Mouse (Mus musculus): ENCODE measurements around the gene Ubl7. TPM values are rescaled to one million over a fixed set of nuclear protein-coding genes. Genes with fewer than 3 reads are reported as not detected.

Ubl7 gene
- polyA plus RNA-seq, 1 experiment from 2014 or later, result 111 TPM

DNA sequence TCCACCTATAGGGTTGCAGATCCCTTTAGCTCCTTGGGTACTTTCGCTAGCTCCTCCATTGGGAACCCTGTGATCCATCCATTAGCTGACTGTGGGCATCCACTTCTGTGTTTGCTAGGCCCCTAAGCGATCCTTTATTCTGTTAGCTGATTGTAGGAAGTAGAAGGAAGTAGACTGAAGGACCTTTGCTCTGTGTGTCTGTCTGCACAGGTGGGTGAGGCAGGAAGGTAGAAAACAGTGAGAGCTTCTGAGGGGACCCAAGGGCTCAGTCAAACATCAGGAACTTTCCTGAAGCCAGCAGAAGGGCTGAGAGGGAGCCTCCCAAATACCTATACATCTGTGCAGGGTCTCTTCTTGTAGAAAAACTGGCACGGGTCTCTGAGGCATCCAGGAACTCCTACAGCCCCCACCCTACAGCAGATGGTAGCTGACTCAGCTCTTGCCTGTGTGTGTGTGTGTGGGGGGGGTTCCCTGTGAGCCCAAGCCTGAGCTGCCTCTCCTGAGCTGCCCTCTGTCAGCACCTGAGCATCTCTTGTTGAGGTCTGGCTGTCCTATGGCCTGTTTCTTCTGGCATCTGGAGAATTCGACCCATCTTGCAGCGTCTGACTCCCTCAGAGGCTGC lies 64.5 kb downstream of the Ubl7 start:
- Histone ChIP-seq H3K27me3 (ENCODE audit: low read depth, poor library complexity, severe bottlenecking) (no peaks in the 10 kb centered on the region), H3K36me3 (no peaks in the 10 kb centered on the region), H3K9me3 (replicated peaks) (0 out of 2 replicates have a peak, but pooled peaks cover 3% of the 10 kb centered on the region), H3K4me1 (peaks cover 15% of the 10 kb centered on the region; the same call in 1 of the 2 replicates), H3K4me3 (no peak overlapping the region), H3K27ac (replicated peaks) (no peak overlapping the region)
- 87% methylated on average over 5 of the region's 5 CpGs for WGBS
- DNase-seq (ENCODE audit: low spot score), result no peak

DNA sequence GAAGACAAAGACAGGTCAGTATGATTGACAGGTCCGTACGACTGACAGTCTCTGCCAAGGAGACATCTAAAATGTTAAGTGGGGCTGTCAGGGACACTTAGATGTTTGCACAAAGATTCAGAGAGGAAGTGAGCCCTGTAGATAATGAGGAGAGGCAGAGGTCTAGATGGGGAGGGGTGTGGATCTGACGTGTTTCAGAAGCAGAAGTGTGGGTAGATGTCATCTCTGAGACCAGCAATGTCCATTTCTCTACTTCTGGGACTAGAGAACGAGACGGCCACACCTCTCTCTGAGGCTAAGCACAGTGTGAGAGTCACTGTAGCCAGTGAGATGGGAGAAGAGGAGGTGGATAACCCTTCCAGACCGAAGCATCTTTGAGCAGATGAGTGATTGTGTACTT lies 67.2 kb downstream of the Ubl7 start:
- Histone ChIP-seq H3K9me3 (replicated peaks) (0 out of 2 replicates have a peak, but pooled peaks cover 3% of the 10 kb centered on the region), H3K27me3 (ENCODE audit: low read depth, poor library complexity, severe bottlenecking) (no peaks in the 10 kb centered on the region), H3K36me3 (no peaks in the 10 kb centered on the region), H3K4me3 (no peak overlapping the region), H3K4me1 (0 out of 2 replicates have a peak, but pooled peaks cover 2% of the 10 kb centered on the region), H3K27ac (replicated peaks) (no peak overlapping the region)
- 87% methylated on average over 6 of the region's 6 CpGs for WGBS
- no peak for DNase-seq (ENCODE audit: low spot score)

DNA sequence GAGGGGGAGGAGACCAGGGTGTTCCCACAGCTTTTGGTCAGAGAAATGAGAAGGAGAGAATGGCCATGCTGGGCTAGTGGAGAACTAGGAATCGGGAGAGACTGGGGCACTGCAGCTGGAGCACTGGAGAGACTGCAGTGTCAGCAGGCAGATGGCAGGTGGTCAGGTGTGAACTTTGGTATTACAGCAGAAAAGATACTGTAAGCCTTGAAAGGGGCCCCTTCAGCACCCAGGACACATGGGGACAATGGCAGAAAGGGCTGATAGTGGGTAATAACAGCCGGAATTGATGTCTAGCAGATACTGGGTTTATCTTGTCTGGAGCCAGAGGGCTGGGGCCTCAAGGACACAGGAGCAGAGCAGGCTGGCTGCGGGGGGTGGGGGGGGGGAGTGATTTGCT lies 68.1 kb downstream of the Ubl7 start:
- no peak overlapping the region for H3K27ac ChIP-seq (replicated peaks)
- H3K4me3 ChIP-seq, result no peak overlapping the region
- no peaks in the 10 kb centered on the region for H3K27me3 ChIP-seq (ENCODE audit: low read depth, poor library complexity, severe bottlenecking)
- H3K9me3 ChIP-seq (replicated peaks), result 0 out of 2 replicates have a peak, but pooled peaks cover 3% of the 10 kb centered on the region
- DNase-seq (ENCODE audit: low spot score), result no peak
- no peaks in the 10 kb centered on the region for H3K36me3 ChIP-seq
- H3K4me1 ChIP-seq, result no peaks in the 10 kb centered on the region
- 81% methylated on average over 3 of the region's 3 CpGs for WGBS

Other genes with a start within 250 kb of the Ubl7 start
- not detected in 2 replicates for gene Cyp1a2, start 227.3 kb upstream of the Ubl7 start, polyA plus RNA-seq (2016; fragmentation: Nextera tagmentation; extraction: Ambion mirVana)
- 0.04 TPM in 1 of 2 replicates, not detected in the other for gene Cyp1a1, start 223.1 kb upstream of the Ubl7 start, polyA plus RNA-seq (2016; fragmentation: Nextera tagmentation; extraction: Ambion mirVana)
- gene Edc3, start 202.4 kb upstream of the Ubl7 start, polyA plus RNA-seq (2016; fragmentation: Nextera tagmentation; extraction: Ambion mirVana), result 42.8 and 46.6 TPM in 2 replicates
- gene Clk3, start 145.1 kb upstream of the Ubl7 start, polyA plus RNA-seq (2016; fragmentation: Nextera tagmentation; extraction: Ambion mirVana), result 100 and 106 TPM in 2 replicates
- 40.2 and 41.0 TPM in 2 replicates for gene Arid3b, start 74.2 kb upstream of the Ubl7 start, polyA plus RNA-seq (2016; fragmentation: Nextera tagmentation; extraction: Ambion mirVana)
- 0.26 and 0.27 TPM in 2 replicates for gene Sema7a, start 29.1 kb downstream of the Ubl7 start, polyA plus RNA-seq (2016; fragmentation: Nextera tagmentation; extraction: Ambion mirVana)
- 0.07 and 0.09 TPM in 2 replicates for gene Cyp11a1, start 95.4 kb downstream of the Ubl7 start, polyA plus RNA-seq (2016; fragmentation: Nextera tagmentation; extraction: Ambion mirVana)
- 15.2 TPM in 2 replicates for gene Stra6, start 152.8 kb downstream of the Ubl7 start, polyA plus RNA-seq (2016; fragmentation: Nextera tagmentation; extraction: Ambion mirVana)
- 0.51 and 0.62 TPM in 2 replicates for gene Ccdc33, start 207.8 kb downstream of the Ubl7 start, polyA plus RNA-seq (2016; fragmentation: Nextera tagmentation; extraction: Ambion mirVana)

Data from midbrain, embryonic 10.5 days (tissue).